Mouse (Mus musculus) MEL (cell line): ENCODE results near the gene Cisd3.

Experiments used
- CTCF ChIP-seq, 3 experiments: IDR thresholded peaks in 2 of 3; conservative IDR thresholded peaks in 1 of 3; 2 replicates each; pipeline ENCODE4 v1.5.1; 2011 to 2012; ENCODE audit warnings: low read length in 3 of 3, low read depth in 2 of 3, mild to moderate bottlenecking in 2 of 3, improper control_type of control experiment in 1 of 3, inconsistent platforms in 1 of 3, mixed read lengths in 1 of 3, moderate library complexity in 1 of 3; ENCODE audit not compliant: control insufficient read depth in 1 of 3, insufficient read depth in 1 of 3, poor library complexity in 1 of 3, severe bottlenecking in 1 of 3
- EP300 ChIP-seq, 2 experiments: IDR thresholded peaks; 2 replicates each; pipeline ENCODE4 v1.6.1; 2011; ENCODE audit warnings: improper control_type of control experiment in 2 of 2, low read length in 2 of 2, low read depth in 1 of 2, mild to moderate bottlenecking in 1 of 2
- HCFC1 ChIP-seq: IDR thresholded peaks from 2 replicates; pipeline ENCODE4 v1.6.1; 2012; ENCODE audit warnings: low read depth, mild to moderate bottlenecking, inconsistent platforms, low read length, improper control_type of control experiment, moderate library complexity
- JUND ChIP-seq: IDR thresholded peaks from 2 replicates; pipeline ENCODE4 v1.6.1; 2011; ENCODE audit warnings: low read depth, mild to moderate bottlenecking, improper control_type of control experiment, low read length
- KAT2A ChIP-seq: conservative IDR thresholded peaks from 2 replicates; pipeline ENCODE4 v1.6.1; 2012; ENCODE audit warnings: low read depth, low read length, improper control_type of control experiment, inconsistent platforms
- MAX ChIP-seq: IDR thresholded peaks from 2 replicates; pipeline ENCODE4 v1.6.1; 2011; ENCODE audit warnings: low read length, improper control_type of control experiment
- NRF1 ChIP-seq: IDR thresholded peaks from 2 replicates; pipeline ENCODE4 v1.6.1; 2014; ENCODE audit warnings: low read depth, mild to moderate bottlenecking, inconsistent platforms, low read length, improper control_type of control experiment, moderate library complexity; ENCODE audit not compliant: poor library complexity, insufficient read depth, severe bottlenecking
- POLR2A ChIP-seq, 2 experiments: IDR thresholded peaks; 2 replicates each; pipeline ENCODE4 v1.6.1; 2011 to 2012; ENCODE audit warnings: low read length in 2 of 2, mild to moderate bottlenecking in 2 of 2, control low read depth in 1 of 2, improper control_type of control experiment in 1 of 2, low read depth in 1 of 2, moderate library complexity in 1 of 2; ENCODE audit not compliant: control insufficient read depth in 1 of 2, insufficient read depth in 1 of 2, poor library complexity in 1 of 2
- POLR2AphosphoS2 ChIP-seq: IDR thresholded peaks from 2 replicates; pipeline ENCODE4 v1.6.1; 2011; ENCODE audit warnings: low read length, improper control_type of control experiment
- TAL1 ChIP-seq: IDR thresholded peaks from 2 replicates; pipeline ENCODE4 v1.6.1; 2012; ENCODE audit warnings: mild to moderate bottlenecking, inconsistent platforms, low read length, moderate library complexity, mixed read lengths
- TCF12 ChIP-seq: IDR thresholded peaks from 2 replicates; pipeline ENCODE4 v1.6.1; 2014; ENCODE audit warnings: low read depth, mild to moderate bottlenecking, inconsistent platforms, low read length, improper control_type of control experiment, moderate library complexity
- USF2 ChIP-seq, 2 experiments: IDR thresholded peaks; 2 replicates each; pipeline ENCODE4 v1.6.1; 2011 to 2012; ENCODE audit warnings: improper control_type of control experiment in 2 of 2, low read length in 2 of 2, borderline replicate concordance in 1 of 2, inconsistent platforms in 1 of 2, low read depth in 1 of 2, mild to moderate bottlenecking in 1 of 2; ENCODE audit not compliant: insufficient read depth in 1 of 2
- ZC3H11A ChIP-seq: IDR thresholded peaks from 2 replicates; pipeline ENCODE4 v1.6.1; 2012; ENCODE audit warnings: low read depth, mild to moderate bottlenecking, inconsistent platforms, low read length, improper control_type of control experiment
- ZNF384 ChIP-seq: IDR thresholded peaks from 2 replicates; pipeline ENCODE4 v1.6.1; 2012; ENCODE audit warnings: low read depth, mild to moderate bottlenecking, inconsistent platforms, low read length, improper control_type of control experiment

- TF ChIP-seq POLR2A (IDR thresholded peaks at IDR 0.05; ENCODE audit: control insufficient read depth in 1 of 2, insufficient read depth in 1 of 2, low read depth in 1 of 2, low read length in 2 of 2, poor library complexity in 1 of 2) = no peak
- no peak for TF ChIP-seq ZNF384
- no peak for TF ChIP-seq KAT2A
- TF ChIP-seq CTCF (IDR thresholded peaks at IDR 0.05 in 2 of 3, conservative IDR thresholded peaks at IDR 0.05 in 1 of 3; ENCODE audit: control insufficient read depth in 1 of 3, insufficient read depth in 1 of 3, low read depth in 2 of 3, low read length in 3 of 3, poor library complexity in 1 of 3, severe bottlenecking in 1 of 3) = no peak
- no peak for TF ChIP-seq EP300 (IDR thresholded peaks at IDR 0.05; ENCODE audit: low read depth in 1 of 2, low read length in 2 of 2)
- TF ChIP-seq HCFC1 = no peak
- no peak for TF ChIP-seq NRF1
- TF ChIP-seq ZC3H11A = no peak
- TF ChIP-seq TAL1 = no peak
- no peak for TF ChIP-seq JUND
- no peak for TF ChIP-seq TCF12
- TF ChIP-seq USF2 (IDR thresholded peaks at IDR 0.05; ENCODE audit: borderline replicate concordance in 1 of 2, insufficient read depth in 1 of 2, low read depth in 1 of 2, low read length in 2 of 2) = no peak
- no peak for TF ChIP-seq MAX
- no peak for TF ChIP-seq POLR2AphosphoS2
These were observed 11.0 kb downstream of the Cisd3 start for GRCm38 (mm10) chr11:97696669-97697068.
